Mouse (Mus musculus): ENCODE measurements around the gene Myo1b.

Gene Myo1b

DNA sequence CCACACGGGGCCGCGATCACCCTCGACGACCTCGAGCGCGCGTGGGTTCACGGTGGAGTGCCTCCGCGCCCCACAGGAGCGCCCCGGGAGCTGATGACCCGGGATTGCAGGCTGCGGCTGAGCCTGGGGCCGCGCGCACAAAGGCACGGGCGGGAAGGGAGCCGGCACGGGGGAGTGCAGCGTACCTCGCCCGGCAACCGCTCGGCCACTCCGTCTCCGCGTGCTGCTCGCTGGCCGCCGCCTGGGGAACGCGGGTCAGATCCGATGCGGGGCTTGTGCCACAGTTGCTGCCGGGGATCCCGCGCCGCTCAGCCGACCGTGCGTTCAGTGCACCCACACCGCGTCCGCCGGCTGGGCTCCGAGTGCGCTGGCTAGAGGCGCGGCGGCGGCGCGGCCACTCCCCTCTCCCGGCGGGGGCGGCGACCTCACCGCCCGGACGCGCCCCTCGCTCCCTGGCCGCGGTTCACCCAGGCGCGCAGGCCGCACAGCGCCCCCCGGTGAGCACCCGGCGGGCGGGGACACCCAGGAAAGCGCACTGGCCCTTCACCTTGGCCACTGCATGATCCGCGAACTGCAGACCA is at the start of gene Myo1b:
Gene Myo1b (minus strand): TSS at position 496 of the 581 bp plus-strand sequence.
- in situ Hi-C loops (cut with MseI, MboI): no loop called here

- in situ Hi-C loops (cut with MseI, MboI): no loop called here
Measured at GRCm38 (mm10) chr1:51964647-51965046, 48.8 kb upstream of the Myo1b start.

- in situ Hi-C loops (cut with MseI, MboI): no loop called here
Measured at GRCm38 (mm10) chr1:51947116-51947515, 31.2 kb upstream of the Myo1b start.

DNA sequence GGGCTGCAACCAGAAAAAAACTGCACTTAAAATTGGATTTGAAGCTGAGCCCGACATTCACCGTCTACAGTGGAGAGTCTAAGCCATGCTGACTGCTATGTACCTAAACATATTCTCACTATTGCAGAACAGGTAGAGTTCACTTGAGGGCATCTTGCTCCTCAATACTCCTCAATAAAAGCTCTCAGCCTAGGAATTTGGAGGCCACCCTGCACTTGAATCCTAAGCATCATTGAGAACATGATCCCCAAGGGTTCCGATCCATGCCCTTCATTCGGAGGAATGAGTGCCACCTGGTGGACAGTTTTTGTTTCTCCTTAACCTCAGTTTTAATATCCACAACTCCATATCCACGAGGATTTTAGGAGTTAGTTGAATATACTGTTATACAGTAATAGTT is 28.9 kb upstream of the Myo1b start:
- in situ Hi-C loops (cut with MseI, MboI): no loop called here

GRCm38 (mm10) chr1:51938357-51938756 is 22.5 kb upstream of the Myo1b start:
- in situ Hi-C loops (cut with MseI, MboI): no loop called here

- in situ Hi-C loops (cut with MseI, MboI): no loop called here
Measured at GRCm38 (mm10) chr1:51935006-51935405, 19.1 kb upstream of the Myo1b start.

DNA sequence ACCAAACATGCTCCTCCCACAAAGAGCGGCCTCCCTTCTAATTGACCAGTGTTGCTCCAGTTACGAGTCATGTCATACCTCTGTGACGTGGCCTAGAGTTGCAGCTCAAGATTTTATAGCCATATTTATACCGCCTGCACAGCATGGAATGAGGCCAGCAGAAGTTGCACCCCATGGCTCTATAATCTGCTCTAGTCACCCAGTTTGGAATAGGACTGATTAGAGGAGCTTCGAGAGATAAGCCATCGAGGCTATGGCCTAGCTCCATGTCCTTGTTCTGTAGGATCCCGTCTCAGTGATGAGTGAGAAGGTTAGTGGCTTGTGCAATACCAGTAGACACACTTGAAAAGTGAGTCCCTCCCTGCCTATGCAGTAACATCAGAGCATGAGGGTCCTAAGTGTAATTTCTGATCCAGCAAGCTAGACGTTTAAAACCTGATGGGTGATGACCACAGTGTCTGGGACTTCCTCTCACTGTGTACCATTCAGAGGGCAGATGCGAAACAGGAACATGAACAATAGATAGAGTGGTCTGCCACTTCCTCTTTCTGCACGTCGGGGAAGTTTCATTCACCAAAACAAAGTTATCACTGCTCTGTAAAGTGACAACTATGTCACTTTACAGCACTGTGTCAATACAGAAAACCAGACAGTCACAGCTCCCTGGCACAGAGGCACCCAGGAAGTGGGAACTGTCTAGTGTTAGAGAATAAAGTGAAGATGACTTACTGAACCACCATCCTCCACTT is 18.5 kb upstream of the Myo1b start:
- in situ Hi-C loops (cut with MseI, MboI): no loop called here

GRCm38 (mm10) chr1:51932826-51933225 is 17.0 kb upstream of the Myo1b start:
- in situ Hi-C loops (cut with MseI, MboI): no loop called here

- in situ Hi-C loops (cut with MseI, MboI): no loop called here
Measured at GRCm38 (mm10) chr1:51931561-51931960, 15.7 kb upstream of the Myo1b start.

- in situ Hi-C loops (cut with MseI, MboI): no loop called here
Measured at GRCm38 (mm10) chr1:51930584-51930983, 14.7 kb upstream of the Myo1b start.

GRCm38 (mm10) chr1:51929557-51929956 is 13.7 kb upstream of the Myo1b start:
- in situ Hi-C loops (cut with MseI, MboI): no loop called here

GRCm38 (mm10) chr1:51922820-51923219 is 6.9 kb upstream of the Myo1b start:
- in situ Hi-C loops (cut with MseI, MboI): no loop called here

DNA sequence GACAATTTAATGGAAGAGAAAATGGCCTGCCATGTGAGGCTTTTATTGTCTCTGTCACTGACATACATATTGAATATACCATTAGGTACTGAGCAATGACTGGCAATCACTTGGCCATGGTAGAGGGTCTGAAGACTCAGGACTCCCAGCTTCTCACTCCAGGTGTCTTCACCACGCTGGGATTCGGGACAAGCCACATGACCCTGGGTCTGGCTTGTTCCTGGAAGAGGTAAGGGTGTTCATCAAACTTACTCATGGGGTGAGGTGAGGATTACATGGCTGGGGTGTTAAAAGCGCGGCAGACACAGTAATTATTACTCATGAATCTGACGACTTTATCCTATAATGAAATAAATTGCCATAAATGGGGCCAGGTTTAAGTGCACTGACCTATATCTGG is 405 bp upstream of the Myo1b start:
- in situ Hi-C loops (cut with MseI, MboI): no loop called here

- in situ Hi-C loops (cut with MseI, MboI): no loop called here
Measured at GRCm38 (mm10) chr1:51915051-51915575, 758 bp downstream of the Myo1b start.

GRCm38 (mm10) chr1:51914095-51914494 is 1.8 kb downstream of the Myo1b start:
- in situ Hi-C loops (cut with MseI, MboI): no loop called here

GRCm38 (mm10) chr1:51913071-51913814 is 2.6 kb downstream of the Myo1b start:
- in situ Hi-C loops (cut with MseI, MboI): no loop called here

DNA sequence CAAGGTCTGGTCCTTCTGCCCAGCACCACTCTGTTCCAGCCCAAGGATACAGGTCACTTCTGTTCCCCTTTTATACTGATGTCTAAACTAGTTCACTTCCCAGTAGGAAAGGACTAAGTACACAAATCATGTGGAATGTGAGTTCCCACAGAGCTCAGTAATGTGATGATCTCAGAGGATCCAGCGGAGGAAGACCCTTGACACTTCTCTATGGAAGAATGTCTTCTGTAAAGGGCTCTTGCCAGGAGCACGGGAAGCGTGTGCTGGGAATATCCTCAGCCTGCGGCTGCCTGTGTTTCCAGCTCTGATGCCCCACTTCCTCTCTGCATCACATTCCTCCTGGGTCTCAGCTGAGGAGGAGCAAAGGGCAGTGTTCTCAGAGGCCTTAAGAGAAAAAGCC is 4.5 kb downstream of the Myo1b start:
- in situ Hi-C loops (cut with MseI, MboI): no loop called here

GRCm38 (mm10) chr1:51909204-51909603 is 6.7 kb downstream of the Myo1b start:
- in situ Hi-C loops (cut with MseI, MboI): no loop called here

DNA sequence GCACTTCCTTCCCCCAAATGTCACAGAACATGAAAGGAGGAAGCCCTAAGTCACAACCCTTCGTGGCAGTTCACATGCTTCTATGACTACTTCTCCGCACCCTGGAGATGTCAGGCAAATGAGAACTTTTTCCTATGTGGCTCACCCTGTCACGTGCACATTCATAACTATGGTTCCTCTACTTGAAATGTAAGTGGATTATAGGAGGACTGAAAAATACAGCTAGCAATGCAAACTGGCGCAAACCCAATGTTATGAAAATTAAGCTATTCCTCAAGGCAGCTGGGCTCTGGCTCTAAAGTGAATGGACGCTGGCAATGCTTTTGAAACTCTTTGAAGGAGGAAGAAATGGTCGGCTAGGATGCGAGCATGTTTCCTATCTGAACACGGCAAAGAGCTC is 8.1 kb downstream of the Myo1b start:
- in situ Hi-C loops (cut with MseI, MboI): no loop called here

DNA sequence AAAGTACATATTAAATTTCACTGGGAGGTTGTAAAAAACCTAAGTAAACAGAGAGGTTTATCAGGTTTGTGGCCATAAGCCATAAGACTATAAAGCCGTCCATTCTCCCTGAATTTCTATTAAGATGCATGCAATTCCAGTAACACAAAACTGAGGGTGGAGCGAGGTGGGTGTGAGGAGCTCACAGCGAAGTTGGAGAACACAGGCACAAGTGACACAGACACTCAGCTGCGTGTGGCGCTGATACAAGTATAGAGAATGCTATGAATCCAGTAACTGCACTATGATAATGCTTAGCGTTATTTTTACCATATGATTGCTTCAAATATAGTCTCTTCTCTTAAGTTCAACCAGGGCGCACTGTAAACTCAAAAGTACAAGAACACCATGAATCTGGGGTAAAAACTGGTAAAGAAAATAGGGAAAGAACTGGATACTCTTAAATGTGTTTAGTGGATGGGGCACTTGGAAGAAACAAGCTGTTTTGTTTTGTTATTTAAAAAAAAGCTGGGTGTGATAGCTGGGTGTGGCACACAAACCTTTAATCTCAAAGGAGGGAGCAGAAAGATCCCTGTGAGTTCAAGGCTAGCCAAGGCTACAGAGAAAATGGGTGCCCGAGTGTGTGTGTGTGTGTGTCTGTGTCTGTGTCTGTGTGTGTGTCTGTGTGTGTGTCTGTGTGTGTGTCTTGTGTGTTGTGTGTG is 9.5 kb downstream of the Myo1b start:
- in situ Hi-C loops (cut with MseI, MboI): no loop called here

- in situ Hi-C loops (cut with MseI, MboI): no loop called here
Measured at GRCm38 (mm10) chr1:51905073-51905472, 10.8 kb downstream of the Myo1b start.

DNA sequence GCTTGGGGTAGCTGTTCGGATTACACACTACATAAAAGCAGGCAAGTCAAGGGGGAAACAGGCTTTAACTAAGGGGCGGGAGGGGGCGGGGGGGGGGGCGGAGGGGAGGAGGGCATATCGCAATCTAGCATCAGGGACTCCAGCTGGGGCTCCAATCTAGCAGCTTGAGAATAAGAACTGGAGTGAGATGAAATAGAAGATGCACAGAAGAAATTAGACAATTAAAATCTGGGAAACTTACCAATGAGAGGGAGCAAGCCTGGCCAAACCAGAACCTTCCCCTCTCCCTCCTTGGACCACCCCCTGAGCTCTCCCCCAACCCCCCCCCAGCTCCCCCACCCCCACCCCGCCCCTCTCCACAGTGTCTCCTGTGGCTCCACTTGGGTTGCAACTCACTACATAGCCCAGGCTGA is 18.7 kb downstream of the Myo1b start:
- in situ Hi-C loops (cut with MseI, MboI): no loop called here
